Mouse (Mus musculus) lung, postnatal 0 days (tissue): ENCODE results near the gene Eef1akmt1.

Experiments used
- CTCF ChIP-seq: IDR thresholded peaks from 2 replicates; pipeline ENCODE4 v1.5.1; 2016; ENCODE audit warnings: antibody characterized with exemption, mild to moderate bottlenecking
- EP300 ChIP-seq: IDR thresholded peaks from 2 replicates; pipeline ENCODE4 v1.6.1; 2016; ENCODE audit warnings: antibody characterized with exemption, mild to moderate bottlenecking, control low read depth

GRCm38 (mm10) chr14:57591830-57592229 is 20.4 kb upstream of the Eef1akmt1 start:
- TF ChIP-seq EP300 = no peak
- no peak for TF ChIP-seq CTCF
